Mouse (Mus musculus) heart, embryonic 15.5 days (tissue): ENCODE measurements at regions not wholly inside any gene's neighbourhood (a gene's known extent, or its start where the extent isn't known, plus 50 kb on each side); places are given as distances from the start of the nearest gene placed in this dataset.

Source experiments
- ATAC-seq: fragments of 200-750 bp; cut with Nextera tagmentation; replicated peaks from 2 replicates; pipeline ENCODE4 v1.8.0; 2017; ENCODE audit warnings: low read depth, moderate TSS enrichment; ENCODE audit not compliant: insufficient number of reproducible peaks, insufficient read depth, low FRiP score
- H3K27ac ChIP-seq: fragments of 300-500 bp; sonication (generic); 2 replicates; pipeline ENCODE4 v1.5.1; 2015; ENCODE audit warnings: mild to moderate bottlenecking, inconsistent platforms
- H3K27me3 ChIP-seq: fragments of 300-500 bp; sonication (generic); 2 replicates; pipeline ENCODE4 v1.6.1; 2015; ENCODE audit warnings: inconsistent platforms
- H3K36me3 ChIP-seq: fragments of 300-500 bp; sonication (generic); 2 replicates; pipeline ENCODE4 v1.6.1; 2015; ENCODE audit warnings: mild to moderate bottlenecking, inconsistent platforms
- H3K4me1 ChIP-seq: fragments of 300-500 bp; sonication (generic); replicated peaks from 2 replicates; pipeline ENCODE4 v1.6.1; 2015; ENCODE audit warnings: inconsistent platforms
- H3K4me2 ChIP-seq: fragments of 300-500 bp; sonication (generic); 2 replicates; pipeline ENCODE4 v1.6.1; 2015; ENCODE audit warnings: inconsistent platforms, mild to moderate bottlenecking, moderate library complexity
- H3K4me3 ChIP-seq: fragments of 300-500 bp; sonication (generic); 2 replicates; pipeline ENCODE4 v1.5.1; 2015; ENCODE audit warnings: mild to moderate bottlenecking, inconsistent platforms
- H3K9ac ChIP-seq: fragments of 300-500 bp; sonication (generic); 2 replicates; pipeline ENCODE4 v1.6.1; 2015; ENCODE audit warnings: mild to moderate bottlenecking, inconsistent platforms
- H3K9me3 ChIP-seq: fragments of 300-500 bp; sonication (generic); replicated peaks from 2 replicates; pipeline ENCODE4 v1.6.1; 2016; ENCODE audit warnings: inconsistent platforms
- WGBS: fragments of 180-500 bp; shearing (Covaris S2); methylation state at CpG from one replicate; pipeline ENCODE4 v1.1.7; 2015; ENCODE audit warnings: mixed read lengths; 5-methylcytosine and 5-hydroxymethylcytosine counted together

DNA sequence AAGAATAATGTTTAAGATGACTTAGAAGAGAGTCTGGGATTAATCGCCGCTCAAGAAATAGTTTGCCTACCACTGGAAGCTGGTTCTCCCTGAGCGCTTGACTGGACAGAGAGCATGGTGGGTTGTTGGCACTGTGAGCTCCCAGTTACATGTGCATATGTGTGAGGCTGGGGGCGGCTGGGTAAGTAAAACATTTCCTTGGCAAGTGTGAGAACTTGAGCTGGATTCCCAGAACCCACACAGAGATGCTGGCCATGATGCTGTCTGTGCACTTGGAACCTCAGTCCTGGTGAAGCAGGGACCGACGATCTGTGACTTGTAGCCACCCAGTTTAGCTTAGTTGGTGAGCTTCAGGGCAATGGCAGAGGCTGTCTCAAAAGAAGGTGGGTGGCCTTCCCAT is 90.5 kb downstream of the Dact1 start:
- H3K36me3 ChIP-seq = no peaks in the 10 kb centered on the region
- H3K27ac ChIP-seq = no peak overlapping the region
- WGBS = 80% methylated on average over 6 of the region's 6 CpGs

DNA sequence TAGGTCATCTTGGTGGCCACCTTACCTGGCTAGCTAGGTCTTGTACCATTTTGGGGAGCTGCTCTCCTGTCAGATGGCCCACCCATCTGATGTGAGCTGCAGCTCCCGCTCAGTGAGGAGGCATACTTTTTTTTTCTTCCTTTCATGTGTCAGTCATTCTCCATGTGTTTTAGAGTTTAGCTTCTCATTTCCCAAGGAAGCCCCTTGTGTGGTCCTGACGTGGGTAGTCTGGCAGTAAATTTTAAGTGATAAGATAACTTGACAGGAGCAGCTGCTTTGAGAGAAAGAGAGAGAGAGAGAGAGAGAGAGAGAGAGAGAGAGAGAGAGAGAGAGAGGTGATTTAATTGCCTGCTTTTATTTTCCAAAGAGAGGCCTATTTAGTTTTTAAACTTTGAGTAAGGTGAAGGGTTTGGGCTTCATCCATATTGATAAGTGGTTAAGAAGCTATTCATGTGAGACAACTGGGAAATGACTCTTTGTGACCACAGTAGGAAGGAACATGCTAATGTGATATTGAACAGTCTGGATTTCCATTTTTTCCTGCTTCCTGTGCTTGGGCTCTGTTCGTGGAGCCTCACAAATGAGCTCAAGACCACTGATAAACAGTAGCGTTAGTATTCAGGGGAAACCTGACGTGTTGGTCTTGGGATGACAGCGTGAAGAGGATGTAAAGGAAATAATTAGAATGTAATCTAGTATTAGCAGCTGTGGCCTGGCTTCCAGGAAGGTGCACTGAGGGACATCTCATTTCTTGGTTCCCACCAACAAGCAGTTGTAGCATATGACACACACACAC is 92.1 kb downstream of the Dact1 start:
- WGBS = 28% methylated on average over 6 of the region's 6 CpGs
- Histone ChIP-seq H3K27me3 (no peaks in the 10 kb centered on the region), H3K9ac (no peak overlapping the region), H3K4me3 (no peak overlapping the region), H3K4me2 (no peak overlapping the region), H3K27ac (no peak overlapping the region), H3K9me3 (no peaks in the 10 kb centered on the region), H3K36me3 (no peaks in the 10 kb centered on the region), H3K4me1 (0 out of 2 replicates have a peak, but pooled peaks cover 2% of the 10 kb centered on the region)
- no peak for ATAC-seq

More for the DNA sequence above, 90.5 kb downstream of the Dact1 start:
- no peaks in the 10 kb centered on the region for H3K9me3 ChIP-seq
- no peak overlapping the region for H3K4me2 ChIP-seq
- H3K9ac ChIP-seq = no peak overlapping the region
- no peaks in the 10 kb centered on the region for H3K27me3 ChIP-seq
- no peak for ATAC-seq
- 0 out of 2 replicates have a peak, but pooled peaks cover 2% of the 10 kb centered on the region for H3K4me1 ChIP-seq
- H3K4me3 ChIP-seq = no peak overlapping the region

DNA sequence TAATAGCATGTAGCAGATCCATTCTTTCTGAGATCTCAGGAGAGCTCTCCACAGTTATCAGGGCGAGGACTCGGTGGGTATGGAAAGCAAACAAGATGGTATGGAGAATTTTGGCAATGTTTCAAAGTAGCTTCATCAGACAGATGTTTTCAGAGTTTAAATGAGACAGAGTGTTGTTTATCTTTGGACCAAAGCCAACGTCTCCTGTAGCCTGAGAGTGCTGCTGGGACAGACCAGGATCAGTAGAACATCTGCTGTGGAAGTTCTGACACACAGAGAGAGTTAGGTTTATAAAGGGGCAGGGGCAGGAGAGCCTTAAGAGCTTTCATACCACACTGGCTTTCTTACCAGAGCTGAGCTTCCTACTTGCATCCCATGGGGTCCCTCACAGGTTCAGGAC is 97.6 kb downstream of the Dact1 start:
- Histone ChIP-seq H3K9me3 (no peaks in the 10 kb centered on the region), H3K27ac (no peak overlapping the region), H3K27me3 (no peaks in the 10 kb centered on the region), H3K36me3 (no peaks in the 10 kb centered on the region), H3K4me1 (no peaks in the 10 kb centered on the region), H3K4me3 (no peak overlapping the region), H3K4me2 (no peak overlapping the region), H3K9ac (no peak overlapping the region)
- no peak for ATAC-seq
- 40% methylated on average over 3 of the region's 3 CpGs for WGBS

DNA sequence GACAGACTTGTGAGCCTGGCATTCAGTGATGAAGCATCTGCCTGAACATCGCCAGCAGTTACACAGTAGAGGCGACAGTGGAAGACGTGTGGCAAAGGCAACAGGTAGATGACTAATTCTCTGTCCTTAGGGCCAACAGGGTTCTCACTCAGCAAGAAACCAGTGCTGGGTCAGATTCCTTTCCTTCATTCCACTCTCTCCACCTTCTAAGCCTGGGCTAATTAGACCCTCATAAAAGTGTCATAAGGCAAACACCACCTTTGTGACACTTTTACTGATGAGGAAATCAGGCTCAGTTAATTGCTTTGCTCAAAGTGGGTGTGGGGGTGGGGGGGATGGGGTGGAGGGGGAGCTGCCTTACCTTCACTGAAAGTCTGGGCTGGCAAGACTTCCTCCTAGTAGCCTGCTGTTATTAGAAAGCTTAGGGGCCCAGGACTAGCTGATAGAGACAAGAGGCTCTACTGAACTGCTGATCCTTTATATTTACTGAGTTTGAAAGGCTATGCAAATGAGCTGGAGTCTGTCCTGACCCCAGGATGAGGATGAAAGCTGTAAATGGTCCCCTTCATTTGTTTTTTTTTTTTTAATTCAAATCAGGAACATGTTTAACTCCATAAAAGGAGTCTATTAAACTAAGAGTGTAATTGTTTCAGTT is 98.8 kb downstream of the Dact1 start:
- peaks cover 3% of the 10 kb centered on the region; the same call in 1 of the 2 replicates for H3K27me3 ChIP-seq
- no peaks in the 10 kb centered on the region for H3K36me3 ChIP-seq
- no peak overlapping the region for H3K9ac ChIP-seq
- no peak for ATAC-seq
- no peak overlapping the region for H3K27ac ChIP-seq
- H3K4me3 ChIP-seq = no peak overlapping the region
- no peak overlapping the region for H3K4me2 ChIP-seq
- no peaks in the 10 kb centered on the region for H3K4me1 ChIP-seq
- H3K9me3 ChIP-seq = no peaks in the 10 kb centered on the region
- 62% methylated on average over 3 of the region's 3 CpGs for WGBS

- no peak overlapping the region for H3K27ac ChIP-seq
- no peak overlapping the region for H3K4me2 ChIP-seq
- H3K36me3 ChIP-seq = no peaks in the 10 kb centered on the region
- H3K27me3 ChIP-seq = peaks cover 3% of the 10 kb centered on the region; the same call in 1 of the 2 replicates
- H3K4me1 ChIP-seq = no peaks in the 10 kb centered on the region
- ATAC-seq = no peak
- H3K9ac ChIP-seq = no peak overlapping the region
- 82% methylated on average over 3 of the region's 3 CpGs for WGBS
- no peak overlapping the region for H3K4me3 ChIP-seq
- no peaks in the 10 kb centered on the region for H3K9me3 ChIP-seq
These were observed 102.6 kb downstream of the Dact1 start for GRCm38 (mm10) chr12:71412331-71412730.

- Histone ChIP-seq H3K27ac (no peak overlapping the region), H3K4me3 (no peak overlapping the region), H3K4me1 (no peaks in the 10 kb centered on the region), H3K36me3 (no peaks in the 10 kb centered on the region), H3K4me2 (no peak overlapping the region), H3K27me3 (peaks cover 3% of the 10 kb centered on the region; the same call in 1 of the 2 replicates), H3K9me3 (no peaks in the 10 kb centered on the region), H3K9ac (no peak overlapping the region)
- no peak for ATAC-seq
- 76% methylated on average over 2 of the region's 2 CpGs for WGBS
These were observed 107.3 kb downstream of the Dact1 start for GRCm38 (mm10) chr12:71416968-71417367.

- no peak overlapping the region for H3K4me3 ChIP-seq
- no peak overlapping the region for H3K4me2 ChIP-seq
- H3K36me3 ChIP-seq = no peaks in the 10 kb centered on the region
- no peaks in the 10 kb centered on the region for H3K27me3 ChIP-seq
- H3K9ac ChIP-seq = no peak overlapping the region
- no peaks in the 10 kb centered on the region for H3K4me1 ChIP-seq
- no peaks in the 10 kb centered on the region for H3K9me3 ChIP-seq
- no peak for ATAC-seq
- WGBS = 51% methylated on average over 7 of the region's 7 CpGs
- H3K27ac ChIP-seq = no peak overlapping the region
These were observed 108.5 kb downstream of the Dact1 start for GRCm38 (mm10) chr12:71418186-71418585.

DNA sequence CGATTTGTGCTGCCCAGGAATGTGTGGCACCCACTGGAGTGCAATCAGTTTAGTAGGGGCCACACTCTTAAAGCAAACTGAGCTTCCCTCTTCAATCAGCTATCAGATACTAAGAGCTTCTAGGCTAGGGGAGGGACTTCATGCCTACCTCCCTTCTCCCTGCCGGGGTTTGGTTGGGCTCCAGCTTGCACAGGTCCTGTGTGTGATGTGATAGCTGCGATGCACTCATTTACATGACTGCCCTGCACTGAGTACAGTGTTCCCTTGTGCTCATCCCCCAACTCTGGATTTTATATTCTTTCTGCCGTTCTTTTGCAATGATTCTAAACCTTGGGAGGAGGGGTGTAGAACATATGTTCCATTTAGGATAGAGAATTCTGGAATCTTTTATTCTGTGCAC is 109.5 kb downstream of the Dact1 start:
- H3K27ac ChIP-seq = no peak overlapping the region
- no peak for ATAC-seq
- no peak overlapping the region for H3K9ac ChIP-seq
- H3K4me1 ChIP-seq = no peaks in the 10 kb centered on the region
- H3K9me3 ChIP-seq = no peaks in the 10 kb centered on the region
- H3K4me2 ChIP-seq = no peak overlapping the region
- H3K36me3 ChIP-seq = no peaks in the 10 kb centered on the region
- WGBS = 44% methylated on average over 4 of the region's 4 CpGs
- no peaks in the 10 kb centered on the region for H3K27me3 ChIP-seq
- H3K4me3 ChIP-seq = no peak overlapping the region

DNA sequence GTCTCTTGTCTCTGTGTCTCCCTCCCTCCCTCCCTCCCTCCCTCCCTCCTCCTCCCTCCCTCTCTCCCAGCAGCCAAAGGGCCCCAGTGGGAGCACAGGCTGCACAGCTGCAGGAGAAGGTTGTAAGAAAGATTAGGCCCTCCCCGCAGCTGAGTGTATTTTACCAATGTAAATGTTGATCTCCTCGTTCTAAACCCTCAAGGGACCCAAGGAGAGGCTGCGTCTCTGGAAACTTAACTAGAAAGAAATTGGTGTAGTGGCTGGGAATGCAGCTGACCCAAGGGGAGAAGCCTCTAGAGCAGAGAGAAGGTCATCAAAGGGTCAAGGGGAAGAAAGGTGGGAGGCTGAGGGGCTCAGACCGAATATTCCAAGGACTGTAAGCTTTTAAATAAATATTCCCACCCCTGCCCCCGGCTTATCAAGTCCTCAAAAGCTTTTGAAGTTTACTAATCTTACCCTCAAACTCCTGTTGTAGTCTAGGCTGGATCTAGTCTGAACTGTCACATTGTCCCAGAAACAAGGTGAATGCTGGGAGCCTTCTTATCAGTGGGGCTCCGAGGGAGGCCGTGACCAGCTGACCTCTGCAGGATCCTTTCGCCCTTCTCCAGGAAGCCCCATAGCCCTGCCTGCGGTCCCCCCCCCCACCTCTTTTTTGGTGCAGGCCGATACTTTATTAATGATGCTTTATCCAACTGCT is 116.5 kb downstream of the Dact1 start:
- Histone ChIP-seq H3K27me3 (no peaks in the 10 kb centered on the region), H3K27ac (no peak overlapping the region), H3K4me1 (peaks cover 13% of the 10 kb centered on the region), H3K4me2 (no peak overlapping the region), H3K9me3 (no peaks in the 10 kb centered on the region), H3K36me3 (no peaks in the 10 kb centered on the region), H3K9ac (no peak overlapping the region), H3K4me3 (no peak overlapping the region)
- ATAC-seq = no peak
- WGBS = 18% methylated on average over 10 of the region's 10 CpGs

- 41% methylated on average over 2 of the region's 2 CpGs for WGBS
- H3K4me1 ChIP-seq = peaks cover 13% of the 10 kb centered on the region
These were observed 118.3 kb downstream of the Dact1 start for GRCm38 (mm10) chr12:71427974-71428373.

DNA sequence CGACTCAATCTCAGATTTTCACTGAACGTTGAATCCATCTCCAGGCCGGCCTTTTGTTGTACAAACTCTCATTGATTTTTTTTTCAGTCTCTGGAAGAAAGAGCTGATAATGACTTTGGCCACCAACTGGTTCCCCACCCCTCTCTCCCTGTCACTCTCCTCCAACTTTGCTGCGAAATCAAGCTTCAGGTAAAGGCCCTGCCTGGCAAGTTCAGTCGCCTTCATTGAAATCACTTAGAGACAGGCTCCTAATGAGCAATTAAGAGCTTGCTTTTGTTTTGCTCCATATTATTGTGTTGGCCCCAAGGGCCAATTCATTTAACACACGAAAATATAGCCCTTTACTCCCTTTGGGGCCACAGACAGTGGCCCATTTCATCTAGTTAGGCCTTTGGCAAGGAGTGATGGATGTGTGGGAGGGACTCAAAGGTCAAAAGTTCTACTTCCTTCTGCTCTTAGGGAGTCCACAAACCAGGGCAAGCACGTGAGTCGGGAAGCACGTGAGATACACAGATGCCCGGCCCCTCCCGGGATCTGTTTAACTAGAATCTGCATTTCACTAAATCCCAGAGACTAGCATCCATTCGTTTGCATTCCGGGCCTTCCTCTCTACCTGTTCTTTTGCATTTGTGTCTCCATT is 120.0 kb downstream of the Dact1 start:
- H3K4me3 ChIP-seq = no peak overlapping the region
- no peaks in the 10 kb centered on the region for H3K9me3 ChIP-seq
- no peaks in the 10 kb centered on the region for H3K27me3 ChIP-seq
- no peak overlapping the region for H3K4me2 ChIP-seq
- H3K9ac ChIP-seq = no peak overlapping the region
- no peak for ATAC-seq
- peaks cover 13% of the 10 kb centered on the region for H3K4me1 ChIP-seq
- 57% methylated on average over 13 of the region's 13 CpGs for WGBS
- no peaks in the 10 kb centered on the region for H3K36me3 ChIP-seq
- H3K27ac ChIP-seq = no peak overlapping the region

More at GRCm38 (mm10) chr12:71427974-71428373, 118.3 kb downstream of the Dact1 start:
- Histone ChIP-seq H3K27me3 (no peaks in the 10 kb centered on the region), H3K4me3 (no peak overlapping the region), H3K9ac (no peak overlapping the region), H3K4me2 (no peak overlapping the region), H3K9me3 (no peaks in the 10 kb centered on the region), H3K36me3 (no peaks in the 10 kb centered on the region), H3K27ac (no peak overlapping the region)
- no peak for ATAC-seq
